Mouse (Mus musculus) frontal cortex, postnatal 36 days (tissue): ENCODE measurements around the gene Kprp.
"Not testable (repeated sequence)": the region's sequence is repeated elsewhere in the genome, so short reads cannot be mapped to it uniquely, and the experiment has no call there.

Experiments
- DNase-seq, 2 experiments: peaks; one replicate each; pipeline ENCODE4 v3.0.0; 2022; ENCODE audit warnings: low spot score in 2 of 2

Gene Kprp

DNA sequence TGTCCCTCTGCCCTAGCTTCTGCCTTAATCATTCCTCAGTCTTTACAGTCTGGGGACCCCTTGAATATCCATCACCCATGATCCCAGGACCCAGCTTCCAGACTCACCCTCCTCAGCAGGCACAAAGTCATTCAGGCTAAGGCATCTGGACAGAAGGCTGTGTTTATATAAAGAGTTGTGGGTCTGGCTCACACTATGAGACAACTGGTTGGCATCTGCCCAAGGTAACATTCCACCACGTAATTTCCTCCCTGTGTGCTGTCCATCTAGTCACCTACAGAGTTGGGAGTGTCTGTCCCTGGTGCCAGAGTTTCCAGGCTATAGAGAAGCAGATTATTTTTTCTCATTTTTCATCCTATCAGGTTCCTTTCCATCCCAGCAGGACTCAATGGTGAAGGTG is at the start of gene Kprp:
TSS of gene Kprp (minus strand) at position 140 of the 400 bp plus-strand sequence.
- no peak for DNase-seq

DNA sequence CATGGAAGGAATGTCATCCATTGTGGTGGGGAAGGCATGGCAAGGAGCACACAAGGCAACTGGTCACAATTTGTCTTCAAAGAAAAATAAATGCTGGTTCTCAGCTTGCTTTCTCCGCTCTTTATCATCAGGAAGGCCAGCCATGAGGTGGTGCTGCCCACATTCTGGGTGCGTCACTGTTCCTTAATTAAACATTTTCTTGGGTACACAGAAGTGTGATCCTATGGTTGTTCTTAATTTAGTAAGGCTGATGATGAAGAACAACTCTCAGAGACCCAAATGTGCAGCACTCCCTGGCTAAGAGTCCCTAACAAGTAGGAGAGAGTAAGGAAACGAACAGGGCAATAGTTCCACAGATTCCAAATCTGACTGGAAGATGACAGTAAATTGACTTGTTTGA is 47.1 kb upstream of the Kprp start:
- peak; percentile 3 to 4 for DNase-seq

DNA sequence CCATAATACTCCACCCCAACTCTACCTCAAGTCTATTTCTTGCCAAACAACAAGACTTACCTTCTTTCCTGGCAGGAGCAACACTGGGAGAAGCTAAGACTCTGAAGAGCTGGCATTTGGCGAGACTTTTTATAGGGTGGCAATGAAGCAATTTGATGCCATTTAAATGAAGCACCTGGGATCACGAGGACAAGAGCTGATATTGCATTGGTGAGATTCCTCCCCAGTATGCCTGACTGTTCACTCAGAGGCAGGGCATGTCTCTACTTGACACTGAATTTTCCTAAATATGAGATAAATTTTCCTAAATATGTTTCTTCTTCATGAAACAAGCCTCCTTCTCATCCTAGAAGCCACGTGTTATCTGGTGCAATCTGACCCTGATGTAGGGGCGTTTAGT is 43.1 kb upstream of the Kprp start, which contains the start of gene 2310050C09Rik:
TSS of gene 2310050C09Rik (minus strand) at position 101 of the 400 bp plus-strand sequence.
- DNase-seq: no peak

DNA sequence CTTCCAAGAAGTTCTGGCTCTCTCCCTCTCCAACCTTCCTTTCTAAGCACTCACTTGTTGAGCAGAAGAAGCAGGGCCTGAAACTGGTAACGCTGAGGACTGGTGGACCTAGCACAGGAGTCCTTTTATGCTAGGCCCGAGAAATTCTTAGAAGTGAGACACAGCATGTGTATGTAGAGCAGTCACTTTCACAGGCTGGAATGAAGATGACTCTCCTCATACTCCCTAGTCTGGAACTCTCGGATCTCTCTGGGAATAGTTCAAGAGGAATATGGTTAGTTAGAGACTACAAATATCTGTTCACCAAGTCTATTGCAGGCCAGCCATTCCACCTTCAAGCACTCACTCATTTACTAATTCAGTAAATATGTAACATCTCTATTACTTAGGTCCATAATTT is 24.1 kb upstream of the Kprp start, which contains the start of gene Lce1l:
TSS of gene Lce1l (minus strand) at position 101 of the 400 bp plus-strand sequence.
- no peak for DNase-seq

DNA sequence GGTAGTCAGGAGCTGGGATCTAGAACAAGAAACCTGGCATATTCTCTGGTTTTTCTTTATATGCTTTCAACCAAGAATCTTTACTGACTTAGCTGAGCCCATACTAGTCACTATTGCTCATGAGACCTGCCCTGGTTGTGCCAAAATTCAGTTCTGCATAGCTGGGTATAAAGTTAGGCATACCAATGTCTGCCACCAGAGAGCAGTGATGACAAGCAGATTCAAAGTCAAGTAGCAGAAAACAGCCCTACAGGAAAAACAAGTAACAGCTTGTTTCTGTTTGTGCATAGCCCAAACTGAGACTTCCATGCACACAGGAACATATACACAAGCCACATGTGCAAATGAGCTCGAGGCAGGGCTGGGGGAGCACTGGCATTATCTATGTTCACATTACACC is 1.2 kb downstream of the Kprp start:
- DNase-seq: peak in 1 of 2 experiments; percentile 1

DNA sequence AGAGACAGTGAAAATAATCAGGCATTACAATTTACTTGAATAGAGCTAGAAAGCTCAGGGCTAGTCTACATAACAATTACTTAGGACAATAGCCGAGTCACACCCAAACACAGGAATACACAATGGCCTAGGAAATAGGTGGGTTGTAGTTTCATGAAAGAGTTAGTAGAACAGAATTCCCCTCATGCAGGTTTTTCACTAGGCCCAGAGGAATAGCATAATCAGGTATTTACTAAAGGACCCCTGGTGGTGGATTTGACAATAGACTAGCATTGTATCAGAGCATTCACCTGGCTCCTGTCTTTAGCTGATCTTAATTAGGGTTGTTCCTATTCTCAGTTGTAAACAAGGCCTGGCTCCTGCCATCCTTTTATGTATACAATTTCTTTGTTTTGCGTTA is 11.0 kb downstream of the Kprp start:
- not testable (repeated sequence) for DNase-seq

DNA sequence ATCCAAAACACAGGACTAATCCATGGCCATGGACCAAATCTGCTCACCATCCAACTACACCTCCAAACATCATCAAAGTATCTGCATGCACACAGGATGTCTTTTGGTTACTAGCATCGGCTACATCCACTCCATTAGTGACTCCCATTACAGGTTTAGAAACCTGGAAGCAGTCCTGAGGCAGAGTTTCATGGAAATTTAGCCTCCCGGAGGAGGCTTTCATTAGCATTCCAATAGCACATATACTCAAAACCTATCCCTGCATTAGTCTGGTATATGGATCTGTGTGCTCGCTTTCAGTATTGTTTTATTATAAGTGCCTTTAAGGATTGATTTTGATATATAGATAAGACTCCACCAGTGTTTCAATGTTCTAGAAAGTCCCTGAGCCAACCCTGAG is 11.5 kb downstream of the Kprp start:
- no peak for DNase-seq

DNA sequence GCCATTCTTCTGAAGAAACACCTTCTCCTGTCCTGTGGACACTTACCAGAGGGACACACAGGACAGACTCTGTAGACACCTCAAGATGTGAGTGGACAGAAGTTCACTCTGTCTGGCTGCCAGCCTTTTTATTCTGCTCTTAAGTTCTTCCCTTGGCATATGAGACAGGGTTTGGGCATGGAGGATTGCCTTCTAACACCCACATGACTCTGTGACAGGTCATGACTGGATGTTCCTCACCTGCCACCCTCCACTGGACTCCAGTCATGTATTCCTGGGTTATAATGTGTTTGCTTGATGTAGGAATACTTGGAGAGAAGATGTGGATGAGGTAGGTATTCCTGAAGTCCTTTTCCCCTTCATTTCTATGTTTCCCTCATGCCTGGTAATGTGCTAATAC is 19.3 kb downstream of the Kprp start, which contains the start of gene Lce1k:
TSS of gene Lce1k (minus strand) at position 101 of the 400 bp plus-strand sequence.
- no peak for DNase-seq

DNA sequence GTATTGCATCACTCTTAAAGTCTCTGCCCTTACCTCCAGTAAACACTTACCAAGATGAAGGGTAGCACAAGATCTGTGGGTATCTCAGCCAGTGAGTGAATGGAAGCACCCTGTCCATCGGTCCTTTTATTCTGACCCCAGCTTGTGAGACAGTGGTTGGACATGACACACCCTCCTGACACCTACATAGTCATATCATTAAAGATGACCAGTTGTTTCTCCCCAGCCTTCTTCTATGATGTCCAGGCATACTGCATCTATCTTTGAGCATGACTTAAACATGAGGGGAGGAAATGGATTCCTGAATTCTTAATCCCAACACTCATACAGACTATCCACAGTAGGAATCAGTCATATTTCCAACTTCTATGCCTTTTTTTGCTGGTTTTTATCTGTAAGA is 36.6 kb downstream of the Kprp start, which contains the start of gene Lce1j:
TSS of gene Lce1j (minus strand) at position 101 of the 400 bp plus-strand sequence.
- DNase-seq: no peak

DNA sequence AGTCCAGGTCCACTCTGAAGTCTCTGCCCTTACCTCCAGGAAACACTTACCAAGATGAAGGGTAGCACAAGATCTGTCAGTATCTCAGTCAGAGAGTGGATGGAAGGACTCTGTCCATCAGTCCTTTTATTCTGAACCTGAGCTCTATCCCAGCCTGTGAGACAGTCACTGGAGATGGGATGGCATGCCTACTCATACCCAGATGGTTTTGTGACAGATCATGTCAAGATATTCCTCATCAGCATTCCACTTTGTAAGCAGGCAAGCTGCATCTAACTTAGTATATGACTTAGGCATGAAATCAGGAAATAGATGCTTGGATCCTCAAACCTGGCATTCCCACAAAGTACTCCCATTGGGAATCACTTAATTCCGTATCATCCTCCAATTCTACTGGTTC is 48.2 kb downstream of the Kprp start, which contains the start of gene Lce1i:
TSS of gene Lce1i (minus strand) at position 101 of the 400 bp plus-strand sequence.
- DNase-seq: no peak
